Mouse (Mus musculus): ENCODE data around the gene Nkap. TPM values are rescaled to one million over a fixed set of nuclear protein-coding genes. Genes with fewer than 3 reads are reported as not detected.
"Not testable (repeated sequence)": the region's sequence is repeated elsewhere in the genome, so short reads cannot be mapped to it uniquely, and the experiment has no call there.

Gene Nkap
- polyA plus RNA-seq, 1 experiment from 2014 or later: 13.0 TPM

- Histone ChIP-seq H3K4me2 (ENCODE audit: low read length) (no peak overlapping the region), H3K27ac (replicated peaks in 1 of 2; ENCODE audit: control insufficient read depth in 1 of 2, insufficient read depth in 1 of 2, low read depth in 2 of 2, low read length in 2 of 2) (no peak overlapping the region), H3K27me3 (ENCODE audit: control insufficient read depth, insufficient read depth, low read length) (no peaks in the 10 kb centered on the region), H3K4me3 (ENCODE audit: control insufficient read depth in 1 of 2, insufficient read depth in 1 of 2, low read depth in 1 of 2, low read length in 2 of 2) (no peak overlapping the region), H3K9ac (ENCODE audit: low read length) (no peak overlapping the region), H3K36me3 (ENCODE audit: control insufficient read depth, insufficient read depth, low read length) (no peaks in the 10 kb centered on the region), H3K9me3 (ENCODE audit: control insufficient read depth, low read length) (no peaks in the 10 kb centered on the region), H3K4me1 (ENCODE audit: control insufficient read depth in 2 of 2, insufficient read depth in 2 of 2, low read length in 2 of 2) (no peaks in the 10 kb centered on the region)
- 74% methylated on average over 10 of the region's 10 CpGs for WGBS
- no peak for ATAC-seq (ENCODE audit: insufficient number of reproducible peaks, insufficient read depth, low FRiP score, low read depth)
These were observed 34.6 kb downstream of the Nkap start for GRCm38 (mm10) chrX:37161169-37161568.

- 73% methylated on average over 18 of the region's 18 CpGs for WGBS
- H3K36me3 ChIP-seq (ENCODE audit: control insufficient read depth, insufficient read depth, low read length): no peaks in the 10 kb centered on the region
- ATAC-seq (ENCODE audit: insufficient number of reproducible peaks, insufficient read depth, low FRiP score, low read depth): no peak
- H3K9me3 ChIP-seq (ENCODE audit: control insufficient read depth, low read length): no peaks in the 10 kb centered on the region
- H3K27me3 ChIP-seq (ENCODE audit: control insufficient read depth, insufficient read depth, low read length): no peaks in the 10 kb centered on the region
- H3K4me2 ChIP-seq (ENCODE audit: low read length): no peak overlapping the region
- H3K27ac ChIP-seq (replicated peaks in 1 of 2; ENCODE audit: control insufficient read depth in 1 of 2, insufficient read depth in 1 of 2, low read depth in 2 of 2, low read length in 2 of 2): no peak overlapping the region
- no peak overlapping the region for H3K4me3 ChIP-seq (ENCODE audit: control insufficient read depth in 1 of 2, insufficient read depth in 1 of 2, low read depth in 1 of 2, low read length in 2 of 2)
- no peak overlapping the region for H3K9ac ChIP-seq (ENCODE audit: low read length)
- no peaks in the 10 kb centered on the region for H3K4me1 ChIP-seq (ENCODE audit: control insufficient read depth in 2 of 2, insufficient read depth in 2 of 2, low read length in 2 of 2)
These were observed 36.5 kb downstream of the Nkap start for GRCm38 (mm10) chrX:37163115-37163514.

GRCm38 (mm10) chrX:37167085-37167484, 40.5 kb downstream of the Nkap start:
- Histone ChIP-seq H3K9ac (ENCODE audit: low read length) (no peak overlapping the region), H3K4me2 (ENCODE audit: low read length) (no peak overlapping the region), H3K27me3 (ENCODE audit: control insufficient read depth, insufficient read depth, low read length) (no peaks in the 10 kb centered on the region), H3K27ac (replicated peaks in 1 of 2; ENCODE audit: control insufficient read depth in 1 of 2, insufficient read depth in 1 of 2, low read depth in 2 of 2, low read length in 2 of 2) (no peak overlapping the region), H3K9me3 (ENCODE audit: control insufficient read depth, low read length) (no peaks in the 10 kb centered on the region), H3K4me1 (ENCODE audit: control insufficient read depth in 2 of 2, insufficient read depth in 2 of 2, low read length in 2 of 2) (no peaks in the 10 kb centered on the region), H3K4me3 (ENCODE audit: control insufficient read depth in 1 of 2, insufficient read depth in 1 of 2, low read depth in 1 of 2, low read length in 2 of 2) (no peak overlapping the region), H3K36me3 (ENCODE audit: control insufficient read depth, insufficient read depth, low read length) (no peaks in the 10 kb centered on the region)
- WGBS: 34% methylated on average over 3 of the region's 3 CpGs
- no peak for ATAC-seq (ENCODE audit: insufficient number of reproducible peaks, insufficient read depth, low FRiP score, low read depth)

DNA sequence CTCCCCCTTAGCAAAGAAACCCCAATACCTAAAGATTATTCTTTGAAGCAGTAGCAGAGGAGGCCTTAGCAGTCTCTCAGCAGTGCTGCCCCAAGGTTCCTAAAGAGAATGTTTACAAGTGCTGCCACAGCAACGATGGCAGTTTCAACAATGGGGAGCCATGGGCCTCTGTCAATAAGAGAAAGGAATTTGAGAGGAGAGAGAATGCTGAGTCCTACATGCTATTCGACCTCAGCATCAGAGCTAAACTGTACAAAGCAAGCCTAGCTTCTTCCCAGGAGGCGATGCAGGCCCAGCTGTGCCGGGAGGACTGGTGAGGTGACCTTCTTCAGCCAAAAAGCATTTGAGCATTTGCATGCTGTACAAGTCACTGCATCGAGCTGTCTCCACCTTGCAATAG, 42.1 kb downstream of the Nkap start, which contains the start of gene Akap14:
TSS of gene Akap14 (minus strand) at position 101 of the 400 bp plus-strand sequence.
- Histone ChIP-seq H3K9me3 (ENCODE audit: control insufficient read depth, low read length) (no peaks in the 10 kb centered on the region), H3K27ac (replicated peaks in 1 of 2; ENCODE audit: control insufficient read depth in 1 of 2, insufficient read depth in 1 of 2, low read depth in 2 of 2, low read length in 2 of 2) (no peak within 1 kb of the TSS), H3K27me3 (ENCODE audit: control insufficient read depth, insufficient read depth, low read length) (no peaks in the 10 kb centered on the region), H3K36me3 (ENCODE audit: control insufficient read depth, insufficient read depth, low read length) (no peaks in the 10 kb centered on the region), H3K4me1 (ENCODE audit: control insufficient read depth in 2 of 2, insufficient read depth in 2 of 2, low read length in 2 of 2) (no peaks in the 10 kb centered on the region), H3K4me3 (ENCODE audit: control insufficient read depth in 1 of 2, insufficient read depth in 1 of 2, low read depth in 1 of 2, low read length in 2 of 2) (no peak within 1 kb of the TSS), H3K9ac (ENCODE audit: low read length) (no peak within 1 kb of the TSS), H3K4me2 (ENCODE audit: low read length) (no peak within 1 kb of the TSS)
- no peak for ATAC-seq (ENCODE audit: insufficient number of reproducible peaks, insufficient read depth, low FRiP score, low read depth)
- WGBS: 48% methylated on average over 5 of the region's 5 CpGs

- H3K36me3 ChIP-seq (ENCODE audit: control insufficient read depth, insufficient read depth, low read length): peaks cover 17% of the 10 kb centered on the region; the same call in 1 of the 2 replicates
- not testable (repeated sequence) for H3K9me3 ChIP-seq (ENCODE audit: control insufficient read depth, low read length); H3K4me1 ChIP-seq (ENCODE audit: control insufficient read depth in 2 of 2, insufficient read depth in 2 of 2, low read length in 2 of 2); H3K27me3 ChIP-seq (ENCODE audit: control insufficient read depth, insufficient read depth, low read length); H3K27ac ChIP-seq (replicated peaks in 1 of 2; ENCODE audit: control insufficient read depth in 1 of 2, insufficient read depth in 1 of 2, low read depth in 2 of 2, low read length in 2 of 2); ATAC-seq (ENCODE audit: insufficient number of reproducible peaks, insufficient read depth, low FRiP score, low read depth); H3K9ac ChIP-seq (ENCODE audit: low read length); H3K4me3 ChIP-seq (ENCODE audit: control insufficient read depth in 1 of 2, insufficient read depth in 1 of 2, low read depth in 1 of 2, low read length in 2 of 2)
- 38% methylated on average over 8 of the region's 8 CpGs for WGBS
- peak overlapping the region; percentile 31 for H3K4me2 ChIP-seq (ENCODE audit: low read length)
These were observed 57.8 kb downstream of the Nkap start for GRCm38 (mm10) chrX:37184401-37184800.

GRCm38 (mm10) chrX:37190755-37191104, 64.1 kb downstream of the Nkap start:
- H3K4me1 ChIP-seq (ENCODE audit: control insufficient read depth in 2 of 2, insufficient read depth in 2 of 2, low read length in 2 of 2): peaks cover 0 to 6% of the 10 kb centered on the region in 2 experiments; a peak in 1 of 4 replicates
- H3K9me3 ChIP-seq (ENCODE audit: control insufficient read depth, low read length): no peaks in the 10 kb centered on the region
- 19% methylated on average over 20 of the region's 20 CpGs for WGBS
- peak overlapping the region; percentile 77 for H3K4me2 ChIP-seq (ENCODE audit: low read length)
- H3K36me3 ChIP-seq (ENCODE audit: control insufficient read depth, insufficient read depth, low read length): peaks cover 17% of the 10 kb centered on the region; the same call in 1 of the 2 replicates
- ATAC-seq (ENCODE audit: insufficient number of reproducible peaks, insufficient read depth, low FRiP score, low read depth): no peak
- peak overlapping the region; percentile 52 to 89 for H3K4me3 ChIP-seq (ENCODE audit: control insufficient read depth in 1 of 2, insufficient read depth in 1 of 2, low read depth in 1 of 2, low read length in 2 of 2)
- no peaks in the 10 kb centered on the region for H3K27me3 ChIP-seq (ENCODE audit: control insufficient read depth, insufficient read depth, low read length)
- peak overlapping the region; percentile 71 for H3K9ac ChIP-seq (ENCODE audit: low read length)
- H3K27ac ChIP-seq (replicated peaks in 1 of 2; ENCODE audit: control insufficient read depth in 1 of 2, insufficient read depth in 1 of 2, low read depth in 2 of 2, low read length in 2 of 2): 0 out of 4 replicates have a peak overlapping the region, but pooled peaks of 1 of the 2 experiments have one; percentile 6

- Histone ChIP-seq H3K4me1 (ENCODE audit: control insufficient read depth in 2 of 2, insufficient read depth in 2 of 2, low read length in 2 of 2) (peaks cover 0 to 6% of the 10 kb centered on the region in 2 experiments; a peak in 1 of 4 replicates), H3K9me3 (ENCODE audit: control insufficient read depth, low read length) (no peaks in the 10 kb centered on the region), H3K9ac (ENCODE audit: low read length) (peak within 1 kb of the TSS; percentile 71), H3K36me3 (ENCODE audit: control insufficient read depth, insufficient read depth, low read length) (peaks cover 17% of the 10 kb centered on the region; the same call in 1 of the 2 replicates), H3K27me3 (ENCODE audit: control insufficient read depth, insufficient read depth, low read length) (no peaks in the 10 kb centered on the region), H3K4me2 (ENCODE audit: low read length) (peak within 1 kb of the TSS; percentile 77), H3K4me3 (ENCODE audit: control insufficient read depth in 1 of 2, insufficient read depth in 1 of 2, low read depth in 1 of 2, low read length in 2 of 2) (peak within 1 kb of the TSS; percentile 52 to 89), H3K27ac (replicated peaks in 1 of 2; ENCODE audit: control insufficient read depth in 1 of 2, insufficient read depth in 1 of 2, low read depth in 2 of 2, low read length in 2 of 2) (peak within 1 kb of the TSS; percentile 35 to 60; a peak in 3 of 4 replicates)
- ATAC-seq (ENCODE audit: insufficient number of reproducible peaks, insufficient read depth, low FRiP score, low read depth): peak; percentile 69; the same call in 1 of the 2 replicates
- 14% methylated on average over 63 of the region's 63 CpGs for whole genome bisulfite sequencing
These were observed 64.6 kb downstream of the Nkap start, which contains the start of the genes Ndufa1 and Rnf113a1 for GRCm38 (mm10) chrX:37191105-37191743. Gene Ndufa1 (minus strand): TSS chrX:37191163. Gene Rnf113a1 (plus strand): TSS chrX:37191245.

All from heart, embryonic 14.5 days (tissue).